Mouse (Mus musculus) urinary bladder, adult 18-20 months (tissue): ENCODE data around the gene Slc43a2.
"Not testable (repeated sequence)": the region's sequence is repeated elsewhere in the genome, so short reads cannot be mapped to it uniquely, and the experiment has no call there.

Experiments used
- DNase-seq, 2 experiments: peaks; one replicate each; pipeline ENCODE4 v3.0.0; 2022; ENCODE audit warnings: low spot score in 2 of 2, mixed read lengths in 2 of 2

Slc43a2 gene

GRCm38 (mm10) chr11:75550200-75550946 lies 18.9 kb downstream of the Slc43a2 start:
- no peak for DNase-seq

- DNase-seq: no peak
Observed at GRCm38 (mm10) chr11:75551321-75551720, 19.8 kb downstream of the Slc43a2 start.

GRCm38 (mm10) chr11:75551961-75552441 lies 20.5 kb downstream of the Slc43a2 start:
- peak in 1 of 2 experiments; percentile 54 for DNase-seq

- DNase-seq: no peak
Observed at GRCm38 (mm10) chr11:75552906-75553482, 21.5 kb downstream of the Slc43a2 start.

- DNase-seq: not testable (repeated sequence)
Observed at GRCm38 (mm10) chr11:75556006-75556405, 24.5 kb downstream of the Slc43a2 start.

- DNase-seq: no peak
Observed at GRCm38 (mm10) chr11:75557142-75557541, 25.6 kb downstream of the Slc43a2 start.

GRCm38 (mm10) chr11:75558101-75558500 lies 26.6 kb downstream of the Slc43a2 start:
- no peak for DNase-seq

- DNase-seq: no peak
Observed at GRCm38 (mm10) chr11:75559870-75560504, 28.5 kb downstream of the Slc43a2 start.

GRCm38 (mm10) chr11:75560530-75561409 lies 29.3 kb downstream of the Slc43a2 start:
- DNase-seq: no peak

- DNase-seq: no peak
Observed at GRCm38 (mm10) chr11:75561410-75561791, 29.9 kb downstream of the Slc43a2 start.

- DNase-seq: no peak
Observed at GRCm38 (mm10) chr11:75562840-75563239, 31.3 kb downstream of the Slc43a2 start.

- DNase-seq: peak; percentile 66 to 77
Observed at GRCm38 (mm10) chr11:75563851-75564548, 32.5 kb downstream of the Slc43a2 start.

- DNase-seq: peak in 1 of 2 experiments; percentile 32
Observed at GRCm38 (mm10) chr11:75565849-75566248, 34.4 kb downstream of the Slc43a2 start.

- DNase-seq: no peak
Observed at GRCm38 (mm10) chr11:75566276-75567196, 35.0 kb downstream of the Slc43a2 start.

GRCm38 (mm10) chr11:75567346-75568114 lies 36.0 kb downstream of the Slc43a2 start:
- no peak for DNase-seq

- DNase-seq: no peak
Observed at GRCm38 (mm10) chr11:75568115-75568511, 36.6 kb downstream of the Slc43a2 start.

- no peak for DNase-seq
Observed at GRCm38 (mm10) chr11:75568962-75569361, 37.5 kb downstream of the Slc43a2 start.

- no peak for DNase-seq
Observed at GRCm38 (mm10) chr11:75570375-75571125, 39.1 kb downstream of the Slc43a2 start.
